Mouse (Mus musculus) heart, adult 2 months (tissue): ENCODE results near the gene Hacd3.

Source experiments
- CTCF ChIP-seq: fragments of 200-600 bp; IDR thresholded peaks from 2 replicates; pipeline ENCODE4 v1.8.1; 2022; ENCODE audit warnings: antibody characterized with exemption, mild to moderate bottlenecking, moderate library complexity
- EP300 ChIP-seq: fragments of 200-500 bp; IDR thresholded peaks from 2 replicates; pipeline ENCODE4 v1.6.1; 2011; ENCODE audit warnings: low read depth, low read length, control low read depth; ENCODE audit not compliant: insufficient read depth
- POLR2A ChIP-seq: fragments of 200-500 bp; IDR thresholded peaks from 2 replicates; pipeline ENCODE4 v1.6.1; 2011; ENCODE audit warnings: mild to moderate bottlenecking, low read depth, low read length, control low read depth; ENCODE audit not compliant: insufficient read depth

DNA sequence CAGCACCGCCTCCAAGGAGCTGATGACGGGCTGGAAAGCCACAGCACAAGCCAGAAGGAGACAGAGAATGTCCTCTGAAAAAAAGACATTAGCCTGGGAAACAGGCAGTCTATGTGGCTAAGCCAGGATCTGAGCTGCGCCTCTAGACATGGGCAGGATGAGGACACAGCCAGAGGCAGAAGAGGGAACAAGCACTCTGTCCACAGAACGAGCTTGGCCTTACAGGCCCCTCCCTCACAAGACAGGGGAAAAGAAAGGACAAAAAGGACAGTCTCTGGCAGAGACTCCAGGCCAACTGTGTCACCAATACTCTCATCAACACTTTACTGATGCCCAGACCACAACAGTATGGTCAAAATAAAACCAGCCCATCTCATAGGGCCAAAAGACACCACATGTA lies 20.0 kb downstream of the Hacd3 start:
- TF ChIP-seq CTCF = no peak
- no peak for TF ChIP-seq POLR2A
- TF ChIP-seq EP300 = no peak
